Mouse (Mus musculus) heart, adult 8-10 months (tissue): ENCODE measurements around the gene Ccng2. TPM values are rescaled to one million over a fixed set of nuclear protein-coding genes. Genes with fewer than 3 reads are reported as not detected.

Experiments used
- DNase-seq: peaks from one replicate; pipeline ENCODE4 v3.0.0; 2022; ENCODE audit warnings: low spot score
- total RNA-seq, 4 experiments: library from RNA; stranded (reverse); gene quantifications; 2 replicates each; pipeline ENCODE4 v1.2.4; 2022

Ccng2 gene
- total RNA-seq, 4 experiments from 2014 or later = 10.4 to 12.9 (median 11.6) TPM

- no peak for DNase-seq
These were observed 3.5 kb upstream of the Ccng2 start for GRCm38 (mm10) chr5:93263396-93264075.

- DNase-seq = no peak
These were observed 2.8 kb upstream of the Ccng2 start for GRCm38 (mm10) chr5:93264136-93264700.

GRCm38 (mm10) chr5:93265164-93265800 is 1.8 kb upstream of the Ccng2 start:
- peak; percentile 16 for DNase-seq

- DNase-seq = peak; percentile 38
These were observed 1.1 kb upstream of the Ccng2 start for GRCm38 (mm10) chr5:93265801-93266580.

GRCm38 (mm10) chr5:93267851-93268606 is 972 bp downstream of the Ccng2 start:
- peak; percentile 81 for DNase-seq

- DNase-seq = no peak
These were observed 3.0 kb downstream of the Ccng2 start for GRCm38 (mm10) chr5:93270095-93270494.

GRCm38 (mm10) chr5:93270721-93271120 is 3.7 kb downstream of the Ccng2 start:
- DNase-seq = no peak

- peak; percentile 77 for DNase-seq
These were observed 15.5 kb downstream of the Ccng2 start for GRCm38 (mm10) chr5:93282446-93283107.

- peak; percentile 51 for DNase-seq
These were observed 16.1 kb downstream of the Ccng2 start for GRCm38 (mm10) chr5:93283109-93283508.

GRCm38 (mm10) chr5:93288553-93288952 is 21.5 kb downstream of the Ccng2 start:
- no peak for DNase-seq

- no peak for DNase-seq
These were observed 23.2 kb downstream of the Ccng2 start for GRCm38 (mm10) chr5:93290282-93290681.

- DNase-seq = peak; percentile 27
These were observed 29.3 kb downstream of the Ccng2 start for GRCm38 (mm10) chr5:93296341-93296746.

GRCm38 (mm10) chr5:93296754-93297153 is 29.7 kb downstream of the Ccng2 start:
- DNase-seq = no peak

- DNase-seq = no peak
These were observed 30.3 kb downstream of the Ccng2 start for GRCm38 (mm10) chr5:93297311-93297710.

- DNase-seq = no peak
These were observed 38.2 kb downstream of the Ccng2 start for GRCm38 (mm10) chr5:93305126-93305830.

GRCm38 (mm10) chr5:93308909-93309308 is 41.9 kb downstream of the Ccng2 start:
- DNase-seq = no peak

- DNase-seq = peak; percentile 35
These were observed 56.4 kb downstream of the Ccng2 start for GRCm38 (mm10) chr5:93323320-93324001.
